Mouse (Mus musculus): ENCODE data around the gene Dnajb3. TPM values are rescaled to one million over a fixed set of nuclear protein-coding genes. Genes with fewer than 3 reads are reported as not detected.
"Not testable (repeated sequence)": the region's sequence is repeated elsewhere in the genome, so short reads cannot be mapped to it uniquely, and the experiment has no call there.

The Dnajb3 gene
- total RNA-seq, 2 experiments from 2014 or later, result 8.7 to 49.0 TPM

- ATAC-seq (replicated peaks; ENCODE audit: low FRiP score, poor library complexity, severe bottlenecking), result no peak
These were observed 12.0 kb upstream of the Dnajb3 start for GRCm38 (mm10) chr1:88217576-88217975.

- no peak for ATAC-seq (replicated peaks; ENCODE audit: low FRiP score, poor library complexity, severe bottlenecking)
These were observed 11.6 kb upstream of the Dnajb3 start for GRCm38 (mm10) chr1:88217144-88217543.

DNA sequence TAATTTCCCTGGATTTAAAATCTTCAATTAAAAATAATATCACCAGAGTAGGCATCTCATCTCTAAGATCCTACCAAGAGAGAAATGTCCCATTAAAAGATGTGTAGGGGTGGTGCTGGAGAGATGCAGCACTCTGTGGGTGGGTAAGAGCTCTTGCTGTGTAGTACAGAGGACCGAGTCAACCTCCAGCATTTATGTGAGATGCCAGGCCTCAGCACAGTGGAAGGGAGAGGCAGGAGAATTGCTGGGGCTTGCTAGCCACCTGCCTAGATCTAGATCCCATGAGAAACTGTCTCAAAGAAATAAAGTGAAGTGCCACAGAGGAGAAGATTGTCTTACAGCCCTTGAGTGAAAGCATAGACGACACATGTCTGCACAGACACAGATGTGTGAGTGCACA is 11.0 kb upstream of the Dnajb3 start:
- no peak for ATAC-seq (replicated peaks; ENCODE audit: low FRiP score, poor library complexity, severe bottlenecking)

- ATAC-seq (replicated peaks; ENCODE audit: low FRiP score, poor library complexity, severe bottlenecking), result no peak
These were observed 10.1 kb upstream of the Dnajb3 start for GRCm38 (mm10) chr1:88215466-88216380.

DNA sequence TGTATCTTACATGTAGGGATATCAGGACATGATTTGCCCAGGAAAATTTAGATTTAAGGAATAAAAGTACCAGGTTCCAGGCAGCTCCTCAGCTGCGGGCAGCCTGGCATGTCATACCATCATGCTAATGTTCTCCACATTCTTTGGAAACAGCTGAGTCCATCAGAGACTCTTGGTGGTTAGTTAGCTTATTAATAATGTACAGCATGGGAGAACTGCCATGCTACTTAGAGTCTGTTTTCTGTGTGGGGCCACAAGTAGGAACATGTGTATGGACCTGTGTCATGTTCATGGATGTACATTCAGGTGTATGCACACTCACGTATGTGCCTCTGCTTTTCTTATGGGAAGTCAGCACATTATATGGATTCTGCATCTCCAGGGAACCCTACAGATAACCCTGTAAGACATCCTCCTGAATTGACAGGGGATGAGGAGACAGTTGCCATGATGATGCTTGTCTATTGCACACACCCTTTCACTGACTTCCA is 8.9 kb upstream of the Dnajb3 start:
- no peak for ATAC-seq (replicated peaks; ENCODE audit: low FRiP score, poor library complexity, severe bottlenecking)

DNA sequence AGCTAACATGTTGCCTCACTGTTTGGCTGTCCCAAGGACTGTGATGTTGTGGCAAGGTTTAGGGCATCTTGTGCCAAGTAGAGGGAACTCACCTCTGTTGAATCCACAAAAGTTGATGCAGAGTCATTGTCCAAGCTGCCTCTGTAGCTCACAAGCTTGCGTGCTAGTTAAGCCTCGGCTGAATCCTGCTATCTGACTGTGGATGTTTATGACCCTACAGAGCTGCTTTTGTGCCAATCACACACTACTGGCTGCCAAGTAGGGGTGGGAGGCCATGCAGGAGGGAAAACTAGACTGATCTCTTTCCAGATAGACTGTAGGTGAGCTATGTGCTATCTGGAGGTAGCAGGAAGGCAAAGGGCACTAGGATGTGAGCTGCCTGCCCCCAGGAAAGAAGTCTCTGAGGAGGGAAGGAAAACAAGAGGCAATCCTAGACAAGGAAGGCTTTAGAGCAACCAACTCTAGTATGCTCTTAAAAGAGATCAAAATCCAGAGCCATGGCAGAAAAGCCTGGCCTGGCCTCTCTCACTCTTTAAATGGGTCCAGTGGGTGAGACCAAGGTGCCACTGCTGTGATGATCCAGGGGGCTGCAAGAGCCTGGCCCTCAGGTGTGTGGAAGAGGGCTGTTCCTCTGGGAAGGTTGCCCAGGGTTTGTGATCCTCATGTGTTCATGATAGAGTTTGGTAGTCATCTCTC is 8.3 kb upstream of the Dnajb3 start:
- ATAC-seq (replicated peaks; ENCODE audit: low FRiP score, poor library complexity, severe bottlenecking), result no peak; the same call in 1 of the 2 replicates

DNA sequence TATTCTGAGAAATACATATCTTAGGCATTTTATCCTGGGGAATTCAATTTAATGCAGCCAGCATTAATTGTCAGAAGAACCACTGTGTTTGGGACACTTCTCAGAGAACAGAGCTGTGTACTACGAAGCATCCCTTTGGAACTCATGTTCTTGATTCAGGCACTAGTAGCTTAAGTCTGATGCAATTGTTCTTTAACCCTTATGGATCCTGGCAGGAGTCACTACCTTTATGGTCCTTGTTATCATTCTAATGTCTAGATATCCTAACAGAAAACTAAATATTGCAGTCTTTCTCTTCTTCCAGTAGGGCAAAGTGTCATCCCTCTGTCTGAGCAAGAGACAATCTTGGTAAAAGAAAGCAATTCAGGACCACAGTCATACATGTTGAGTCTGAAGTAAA is 7.5 kb upstream of the Dnajb3 start:
- no peak for ATAC-seq (replicated peaks; ENCODE audit: low FRiP score, poor library complexity, severe bottlenecking)

- ATAC-seq (replicated peaks; ENCODE audit: low FRiP score, poor library complexity, severe bottlenecking), result no peak
These were observed 6.9 kb upstream of the Dnajb3 start for GRCm38 (mm10) chr1:88212341-88213045.

DNA sequence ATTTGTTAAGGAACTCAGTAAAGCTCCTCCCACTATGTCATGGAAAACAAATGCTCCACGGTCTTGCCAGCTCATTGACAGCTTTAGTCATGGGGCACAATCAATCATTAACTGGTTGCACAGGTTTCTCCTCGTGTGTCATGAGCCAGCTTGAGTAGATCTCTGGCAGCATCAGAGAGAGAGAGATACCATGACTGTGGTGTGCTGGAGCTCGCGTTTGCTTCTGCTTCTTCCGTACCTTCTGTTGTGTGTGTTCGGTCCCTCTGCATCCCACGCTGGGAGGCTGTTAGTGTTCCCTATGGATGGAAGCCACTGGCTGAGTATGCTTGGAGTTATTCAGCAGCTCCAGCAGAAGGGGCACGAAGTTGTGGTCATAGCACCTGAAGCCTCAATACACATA is 6.2 kb upstream of the Dnajb3 start, which contains the start of gene Ugt1a1:
Gene Ugt1a1 (plus strand): TSS at position 148 of the 400 bp plus-strand sequence.
- ATAC-seq (replicated peaks; ENCODE audit: low FRiP score, poor library complexity, severe bottlenecking), result no peak

GRCm38 (mm10) chr1:88206843-88207479 is 1.4 kb upstream of the Dnajb3 start:
- ATAC-seq (replicated peaks; ENCODE audit: low FRiP score, poor library complexity, severe bottlenecking), result peak; percentile 82

GRCm38 (mm10) chr1:88200456-88200855 is 5.1 kb downstream of the Dnajb3 start, which contains the start of gene Ugt1a2:
Ugt1a2 (plus strand) TSS chr1:88200601.
- no peak for ATAC-seq (replicated peaks; ENCODE audit: low FRiP score, poor library complexity, severe bottlenecking)

DNA sequence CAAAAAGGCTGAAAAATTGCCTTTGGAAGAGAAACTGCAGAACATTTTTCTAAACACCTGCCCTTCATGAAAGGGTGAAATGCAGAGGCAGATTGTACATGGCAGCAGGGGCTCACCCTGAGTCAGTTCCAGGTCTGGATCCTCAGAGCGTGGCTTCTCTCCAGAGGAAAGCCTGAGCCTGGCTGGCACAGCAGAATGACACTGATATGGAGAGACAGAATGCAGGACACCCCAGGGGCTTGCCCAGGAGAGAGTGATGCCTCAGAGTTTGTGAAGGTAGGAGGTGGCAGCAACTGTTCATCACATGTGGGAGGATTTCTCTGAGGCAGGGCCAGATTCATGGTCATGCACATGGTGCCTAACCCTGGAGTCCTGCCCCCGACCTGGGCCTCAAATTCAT is 5.6 kb downstream of the Dnajb3 start:
- no peak for ATAC-seq (replicated peaks; ENCODE audit: low FRiP score, poor library complexity, severe bottlenecking)

- no peak for ATAC-seq (replicated peaks; ENCODE audit: low FRiP score, poor library complexity, severe bottlenecking)
These were observed 8.1 kb downstream of the Dnajb3 start for GRCm38 (mm10) chr1:88197443-88197842.

GRCm38 (mm10) chr1:88195687-88196086 is 9.9 kb downstream of the Dnajb3 start:
- no peak for ATAC-seq (replicated peaks; ENCODE audit: low FRiP score, poor library complexity, severe bottlenecking)

DNA sequence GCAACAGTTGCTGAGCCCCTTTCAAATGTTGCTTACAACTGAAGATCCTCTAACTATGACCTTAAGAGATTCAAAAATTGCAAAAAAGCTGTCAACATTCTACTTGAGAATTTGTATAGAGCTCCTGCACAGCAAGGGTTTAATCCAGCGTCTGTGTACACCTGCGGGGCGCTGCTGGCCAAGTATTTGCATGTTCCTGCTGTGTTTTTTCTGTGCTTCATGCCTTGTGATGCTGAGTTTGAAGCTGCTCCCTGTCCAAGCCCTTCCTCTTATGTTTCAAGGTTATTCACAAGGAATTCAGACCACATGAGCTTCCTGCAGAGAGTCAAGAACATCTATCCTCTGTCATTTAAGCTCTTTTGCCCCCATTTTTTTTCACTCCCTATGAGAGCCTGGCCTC is 13.4 kb downstream of the Dnajb3 start:
- no peak for ATAC-seq (replicated peaks; ENCODE audit: low FRiP score, poor library complexity, severe bottlenecking)

DNA sequence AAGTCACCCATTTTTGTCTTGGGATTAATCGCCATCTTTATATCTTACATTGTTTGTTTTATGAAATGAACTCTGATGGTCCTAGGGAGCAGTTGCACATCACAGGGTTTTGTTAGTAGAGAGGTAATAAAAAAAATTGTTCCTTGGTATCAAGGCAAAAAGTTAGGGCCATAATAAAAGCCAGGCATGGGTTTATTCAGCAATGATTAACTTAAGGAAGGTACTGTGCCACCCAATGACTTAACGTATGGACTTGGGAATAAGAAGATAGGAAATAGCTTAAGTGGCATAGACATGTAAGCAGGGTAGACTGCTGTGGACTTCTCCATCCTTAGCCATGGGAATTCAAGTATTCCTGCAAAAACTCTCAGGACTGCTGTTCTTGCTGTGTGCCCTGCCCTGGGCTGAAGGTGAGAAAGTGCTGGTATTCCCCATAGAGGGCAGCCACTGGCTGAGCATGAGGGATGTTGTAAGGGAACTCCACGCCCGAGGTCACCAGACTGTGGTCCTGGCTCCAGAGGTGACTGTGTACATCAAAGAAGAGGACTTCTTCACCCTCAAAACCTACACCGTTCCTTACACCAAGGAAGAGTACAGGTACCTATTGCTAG is 19.2 kb downstream of the Dnajb3 start:
- ATAC-seq (replicated peaks; ENCODE audit: low FRiP score, poor library complexity, severe bottlenecking), result no peak

- no peak for ATAC-seq (replicated peaks; ENCODE audit: low FRiP score, poor library complexity, severe bottlenecking)
These were observed 25.9 kb downstream of the Dnajb3 start for GRCm38 (mm10) chr1:88179657-88180056.

DNA sequence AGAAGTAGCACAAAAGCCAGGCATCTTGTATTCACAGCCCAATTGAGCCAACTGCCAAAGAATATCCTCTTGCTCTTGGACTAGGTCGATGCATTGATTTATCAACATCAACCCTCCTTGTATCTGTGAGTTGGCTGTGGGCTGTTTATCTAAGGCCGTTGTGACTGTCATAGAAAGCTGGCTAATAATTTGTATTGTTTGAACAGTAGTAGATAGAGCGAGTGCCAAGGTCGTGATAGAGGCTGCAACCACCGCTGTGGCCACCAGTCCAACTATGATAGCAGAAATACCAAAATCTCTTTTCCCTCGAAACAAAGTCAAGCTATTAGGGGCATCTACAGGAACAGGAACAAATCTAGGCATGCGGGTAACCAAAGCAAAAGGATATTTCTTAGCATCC is 33.4 kb downstream of the Dnajb3 start:
- not testable (repeated sequence) for ATAC-seq (replicated peaks; ENCODE audit: low FRiP score, poor library complexity, severe bottlenecking)

DNA sequence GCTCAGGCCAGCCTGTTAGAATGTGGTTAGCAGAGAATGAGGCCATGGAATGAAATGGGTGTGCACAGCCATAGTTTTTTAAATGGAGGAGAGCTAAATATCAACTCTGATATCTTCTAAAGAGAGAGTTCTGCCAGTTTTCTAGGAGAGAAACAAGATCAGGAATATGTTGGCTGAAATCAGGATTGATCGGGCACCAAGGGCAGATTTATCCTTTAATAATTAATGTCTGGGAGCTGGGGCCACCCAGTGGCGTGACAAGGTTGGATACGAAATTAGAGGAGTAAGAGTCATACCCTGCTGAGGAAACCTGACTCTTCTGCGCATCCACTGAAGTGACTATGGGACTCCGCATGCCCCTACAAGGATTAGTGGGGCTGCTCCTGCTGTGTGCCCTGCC is 39.9 kb downstream of the Dnajb3 start, which contains the start of gene Ugt1a5:
Gene Ugt1a5 (plus strand): TSS at position 302 of the 400 bp plus-strand sequence.
- no peak for ATAC-seq (replicated peaks; ENCODE audit: low FRiP score, poor library complexity, severe bottlenecking)
